Mouse (Mus musculus): ENCODE results near the gene Cd24a.

The Cd24a gene

GRCm38 (mm10) chr10:43624362-43624761 is 46.3 kb downstream of the Cd24a start:
- ATAC-seq (ENCODE audit: insufficient number of reproducible peaks, low FRiP score, low TSS enrichment), result no peak

- ATAC-seq (ENCODE audit: insufficient number of reproducible peaks, low FRiP score, low TSS enrichment), result no peak
Measured at GRCm38 (mm10) chr10:43624791-43625398, 46.8 kb downstream of the Cd24a start.

- ATAC-seq (ENCODE audit: insufficient number of reproducible peaks, low FRiP score, low TSS enrichment), result no peak
Measured at GRCm38 (mm10) chr10:43625578-43625977, 47.5 kb downstream of the Cd24a start.

GRCm38 (mm10) chr10:43629216-43629615 is 51.1 kb downstream of the Cd24a start:
- no peak for ATAC-seq (ENCODE audit: insufficient number of reproducible peaks, low FRiP score, low TSS enrichment)

GRCm38 (mm10) chr10:43629857-43630256 is 51.8 kb downstream of the Cd24a start:
- ATAC-seq (ENCODE audit: insufficient number of reproducible peaks, low FRiP score, low TSS enrichment), result no peak

GRCm38 (mm10) chr10:43630634-43631033 is 52.5 kb downstream of the Cd24a start:
- no peak for ATAC-seq (ENCODE audit: insufficient number of reproducible peaks, low FRiP score, low TSS enrichment)

- no peak for ATAC-seq (ENCODE audit: insufficient number of reproducible peaks, low FRiP score, low TSS enrichment)
Measured at GRCm38 (mm10) chr10:43631049-43631448, 53.0 kb downstream of the Cd24a start.

GRCm38 (mm10) chr10:43631639-43632354 is 53.7 kb downstream of the Cd24a start:
- no peak for ATAC-seq (ENCODE audit: insufficient number of reproducible peaks, low FRiP score, low TSS enrichment)

- ATAC-seq (ENCODE audit: insufficient number of reproducible peaks, low FRiP score, low TSS enrichment), result no peak
Measured at GRCm38 (mm10) chr10:43633117-43633516, 55.0 kb downstream of the Cd24a start.

Data from cerebellum, adult (tissue).